Mouse (Mus musculus) hindbrain, embryonic 16.5 days (tissue): ENCODE measurements around the gene Tex101. TPM values are rescaled to one million over a fixed set of nuclear protein-coding genes. Genes with fewer than 3 reads are reported as not detected.
"Not testable (repeated sequence)": the region's sequence is repeated elsewhere in the genome, so short reads cannot be mapped to it uniquely, and the experiment has no call there.

Source experiments
- ATAC-seq: fragments of 200-750 bp; cut with Nextera tagmentation; 2 replicates; pipeline ENCODE4 v1.8.0; 2017; ENCODE audit warnings: moderate TSS enrichment, moderate library complexity
- H3K27ac ChIP-seq: fragments of 300-500 bp; sonication (generic); 2 replicates; pipeline ENCODE4 v1.5.1; 2014; ENCODE audit warnings: low read depth, mild to moderate bottlenecking, control low read depth, low read length, moderate library complexity
- H3K27me3 ChIP-seq: fragments of 300-500 bp; sonication (generic); replicated peaks from 2 replicates; pipeline ENCODE4 v1.6.1; 2014; ENCODE audit warnings: low read length; ENCODE audit not compliant: control insufficient read depth, insufficient read depth
- H3K36me3 ChIP-seq: fragments of 300-500 bp; sonication (generic); 2 replicates; pipeline ENCODE4 v1.6.1; 2014; ENCODE audit warnings: mild to moderate bottlenecking, low read length, moderate library complexity, mixed read lengths; ENCODE audit not compliant: control insufficient read depth, insufficient read depth
- H3K4me1 ChIP-seq: fragments of 300-500 bp; sonication (generic); 2 replicates; pipeline ENCODE4 v1.6.1; 2014; ENCODE audit warnings: low read depth, low read length; ENCODE audit not compliant: control insufficient read depth, insufficient read depth
- H3K4me2 ChIP-seq: fragments of 300-500 bp; sonication (generic); 2 replicates; pipeline ENCODE4 v1.6.1; 2014; ENCODE audit warnings: mild to moderate bottlenecking, low read length, control low read depth, moderate library complexity
- H3K4me3 ChIP-seq: fragments of 300-500 bp; sonication (generic); 2 replicates; pipeline ENCODE4 v1.5.1; 2014; ENCODE audit warnings: mild to moderate bottlenecking, low read length, control low read depth, moderate library complexity
- H3K9ac ChIP-seq: fragments of 300-500 bp; sonication (generic); 2 replicates; pipeline ENCODE4 v1.6.1; 2014; ENCODE audit warnings: low read depth, mild to moderate bottlenecking, control low read depth, low read length, moderate library complexity
- H3K9me3 ChIP-seq: fragments of 300-500 bp; sonication (generic); 2 replicates; pipeline ENCODE4 v1.6.1; 2014; ENCODE audit warnings: mild to moderate bottlenecking, low read length, moderate library complexity; ENCODE audit not compliant: control insufficient read depth
- WGBS: fragments of 180-500 bp; shearing (Covaris S2); extraction: QIAGEN DNeasy Blood & Tissue Kit; methylation state at CpG from one replicate; pipeline ENCODE4 v1.1.7; 2014; 5-methylcytosine and 5-hydroxymethylcytosine counted together
- polyA plus RNA-seq: library from polyadenylated mRNA; unstranded; fragments of >200 nt; fragmentation: Nextera tagmentation; extraction: Ambion mirVana; gene quantifications from 2 replicates; pipeline ENCODE4 v1.2.1, GENCODE M21; 2015

Gene Tex101
- polyA plus RNA-seq, 1 experiment from 2014 or later, result not detected

DNA sequence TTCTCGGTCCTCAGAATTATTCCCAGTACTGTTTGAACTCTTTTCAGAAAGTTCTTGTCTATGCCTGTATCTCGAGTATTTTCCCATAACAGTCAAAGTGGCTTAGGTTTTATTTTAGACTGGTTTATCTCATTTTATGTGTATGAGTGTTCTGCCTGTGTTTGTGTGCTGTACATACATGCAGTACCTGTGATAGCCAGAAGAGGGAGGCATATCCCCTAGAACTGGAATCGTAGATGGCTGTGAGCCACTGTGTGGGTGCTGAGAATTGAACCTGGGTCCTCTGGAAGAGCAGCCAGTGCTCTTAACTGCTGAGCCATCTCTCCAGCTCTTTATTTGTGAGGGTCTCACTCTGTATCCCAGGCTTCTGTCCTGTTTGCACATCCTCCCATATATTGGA lies 55.3 kb downstream of the Tex101 start:
- Histone ChIP-seq H3K9me3 (no peaks in the 10 kb centered on the region), H3K9ac (no peak overlapping the region), H3K4me2 (no peak overlapping the region), H3K4me3 (no peak overlapping the region), H3K4me1 (no peaks in the 10 kb centered on the region), H3K27ac (no peak overlapping the region), H3K27me3 (no peaks in the 10 kb centered on the region), H3K36me3 (no peaks in the 10 kb centered on the region)
- ATAC-seq, result no peak
- 90% methylated on average over 3 of the region's 3 CpGs for WGBS

DNA sequence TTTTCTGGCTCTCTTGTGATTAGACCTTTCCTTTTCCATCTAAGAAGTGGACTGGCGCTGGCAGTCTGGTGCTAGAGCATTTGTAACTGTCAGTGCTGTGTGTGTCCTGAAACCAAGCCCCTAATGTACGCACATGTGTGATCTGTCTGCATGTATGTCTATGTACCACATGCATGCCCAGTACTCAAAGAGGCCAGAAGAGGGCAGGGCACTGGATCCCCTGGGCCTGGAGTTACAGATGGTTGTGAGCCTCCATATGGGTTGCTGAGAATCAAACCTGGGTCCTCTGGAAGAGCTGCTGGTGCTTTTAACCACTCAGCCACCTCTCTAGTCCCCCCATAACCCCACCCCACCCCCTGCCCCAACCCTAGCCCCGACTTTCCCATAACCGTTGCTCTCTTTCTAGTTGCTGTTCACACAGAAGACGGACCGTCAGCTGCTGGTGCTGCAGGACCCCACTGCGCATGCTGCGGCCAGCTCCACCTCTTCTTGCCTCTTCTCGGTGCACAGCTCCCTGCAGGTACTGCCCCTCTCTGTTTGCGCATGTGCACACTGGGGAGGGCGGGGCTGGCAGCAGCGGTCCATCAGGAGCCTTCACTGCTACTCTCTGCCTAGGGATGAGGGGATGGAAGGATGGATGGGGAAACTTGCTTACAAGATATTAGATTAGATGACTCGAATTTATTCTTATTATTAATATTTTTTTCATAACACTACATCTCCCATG lies 56.6 kb downstream of the Tex101 start:
- ATAC-seq, result no peak
- Histone ChIP-seq H3K4me1 (no peaks in the 10 kb centered on the region), H3K4me3 (no peak overlapping the region), H3K4me2 (no peak overlapping the region), H3K9me3 (no peaks in the 10 kb centered on the region), H3K9ac (no peak overlapping the region), H3K36me3 (no peaks in the 10 kb centered on the region), H3K27ac (no peak overlapping the region), H3K27me3 (0 out of 2 replicates have a peak, but pooled peaks cover under 1% of the 10 kb centered on the region)
- whole genome bisulfite sequencing, result 52% methylated on average over 13 of the region's 13 CpGs

DNA sequence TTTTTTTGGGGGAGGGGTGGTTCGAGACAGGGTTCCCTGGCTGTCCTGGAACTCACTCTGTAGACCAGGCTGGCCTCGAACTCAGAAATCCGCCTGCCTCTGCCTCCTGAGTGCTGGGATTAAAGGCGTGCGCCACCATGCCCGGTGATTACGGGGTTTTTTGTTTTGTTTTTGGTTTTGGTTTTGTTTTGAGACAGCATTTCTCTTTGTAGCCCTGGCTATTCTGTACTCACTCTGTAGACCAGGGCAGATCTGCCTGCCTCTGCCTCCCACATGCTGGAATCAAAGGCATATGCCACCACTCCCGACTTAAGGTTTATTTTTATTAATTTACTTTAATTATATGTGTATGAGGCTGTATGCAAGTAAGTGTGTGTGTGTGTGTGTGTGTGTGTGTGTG lies 58.1 kb downstream of the Tex101 start:
- WGBS, result 90% methylated on average over 8 of the region's 8 CpGs
- H3K36me3 ChIP-seq, H3K4me1 ChIP-seq, H3K4me2 ChIP-seq, H3K4me3 ChIP-seq, H3K27ac ChIP-seq, H3K27me3 ChIP-seq, H3K9ac ChIP-seq, H3K9me3 ChIP-seq, ATAC-seq: not testable (repeated sequence)

Other genes with a start within 250 kb of the Tex101 start
- gene Irgc1, start 224.4 kb downstream of the Tex101 start, polyA plus RNA-seq, result not detected in 2 replicates
- 1.8 and 2.2 TPM in 2 replicates for gene Plaur, start 214.2 kb downstream of the Tex101 start, polyA plus RNA-seq
- gene Cadm4, start 194.7 kb downstream of the Tex101 start, polyA plus RNA-seq, result 47.0 and 68.0 TPM in 2 replicates
- 272 and 277 TPM in 2 replicates for gene Zfp428, start 169.7 kb downstream of the Tex101 start, polyA plus RNA-seq
- 1.0 and 1.1 TPM in 2 replicates for gene AC161166.1, start 164.2 kb downstream of the Tex101 start, polyA plus RNA-seq
- gene Irgq, start 146.0 kb downstream of the Tex101 start, polyA plus RNA-seq, result 19.2 and 24.7 TPM in 2 replicates
- not detected in 2 replicates for gene Pinlyp, start 130.6 kb downstream of the Tex101 start, polyA plus RNA-seq
- 63.8 and 74.3 TPM in 2 replicates for gene Xrcc1, start 130.4 kb downstream of the Tex101 start, polyA plus RNA-seq
- gene Ethe1, start 89.1 kb downstream of the Tex101 start, polyA plus RNA-seq, result 29.1 and 30.9 TPM in 2 replicates
- gene Zfp575, start 89.0 kb downstream of the Tex101 start, polyA plus RNA-seq, result 17.1 and 17.7 TPM in 2 replicates
- not detected in 2 replicates for gene Phldb3, start 65.9 kb downstream of the Tex101 start, polyA plus RNA-seq
- 0.76 and 0.78 TPM in 2 replicates for gene Lypd3, start 40.1 kb downstream of the Tex101 start, polyA plus RNA-seq
- not detected in 2 replicates for gene BC049730, start 32.6 kb upstream of the Tex101 start, polyA plus RNA-seq
- not detected in 2 replicates for gene Gm4763, start 50.2 kb upstream of the Tex101 start, polyA plus RNA-seq
- gene Cd177, start 83.6 kb upstream of the Tex101 start, polyA plus RNA-seq, result 0.20 and 0.52 TPM in 2 replicates
- 0.40 and 0.69 TPM in 2 replicates for gene Ceacam10, start 100.5 kb upstream of the Tex101 start, polyA plus RNA-seq
- 21.4 and 53.5 TPM in 2 replicates for gene Gm9844, start 185.5 kb upstream of the Tex101 start, polyA plus RNA-seq
- 0.21 and 0.29 TPM in 2 replicates for gene Lypd4, start 193.3 kb upstream of the Tex101 start, polyA plus RNA-seq
- gene Dmrtc2, start 193.4 kb upstream of the Tex101 start, polyA plus RNA-seq, result 0.30 and 0.47 TPM in 2 replicates
- 1,005 and 1,089 TPM in 2 replicates for gene Rps19, start 207.7 kb upstream of the Tex101 start, polyA plus RNA-seq
- 0.34 and 0.39 TPM in 2 replicates for gene Cd79a, start 220.7 kb upstream of the Tex101 start, polyA plus RNA-seq
- 47.0 and 62.1 TPM in 2 replicates for gene Arhgef1, start 226.2 kb upstream of the Tex101 start, polyA plus RNA-seq